Mouse (Mus musculus): Measurements from ENCODE around the gene Ankrd39. TPM values are rescaled to one million over a fixed set of nuclear protein-coding genes. Genes with fewer than 3 reads are reported as not detected.

Gene Ankrd39
- polyA plus RNA-seq, 1 experiment from 2014 or later: 1.6 TPM

DNA sequence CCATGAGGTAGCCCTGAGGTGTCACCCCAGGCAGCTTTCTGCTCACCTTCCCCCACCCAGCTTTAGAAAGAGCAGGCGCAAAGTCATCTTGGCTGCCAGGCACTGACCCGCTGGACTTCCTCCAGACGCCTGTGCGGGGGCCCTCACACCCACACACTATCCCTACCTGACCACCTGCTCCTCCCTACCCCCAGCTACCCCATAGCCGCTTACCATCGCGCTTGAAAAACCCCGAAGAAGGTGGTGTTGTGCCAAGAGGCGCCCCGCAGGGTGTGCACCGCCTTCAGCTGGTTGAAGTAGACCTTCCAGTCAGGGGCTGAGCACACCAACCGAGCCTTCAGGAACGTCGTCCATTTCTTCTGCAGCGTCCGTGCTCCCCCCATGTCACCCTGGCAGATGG, 5.3 kb upstream of the Ankrd39 start:
- WGBS (ENCODE audit: missing documents): 76% methylated on average over 16 of the region's 16 CpGs
- Histone ChIP-seq H3K79me2 (ENCODE audit: inconsistent target) (no peaks in the 10 kb centered on the region), H3K36me3 (ENCODE audit: inconsistent target) (peaks cover 22% of the 10 kb centered on the region; the same call in 1 of the 2 replicates), H3K27ac (no peak overlapping the region), H3K4me3 (ENCODE audit: inconsistent target) (no peak overlapping the region)

GRCm38 (mm10) chr1:36551904-36552303, 4.7 kb upstream of the Ankrd39 start:
- no peak overlapping the region for H3K27ac ChIP-seq
- H3K36me3 ChIP-seq (ENCODE audit: inconsistent target): peaks cover 22% of the 10 kb centered on the region; the same call in 1 of the 2 replicates
- H3K79me2 ChIP-seq (ENCODE audit: inconsistent target): no peaks in the 10 kb centered on the region
- H3K4me3 ChIP-seq (ENCODE audit: inconsistent target): no peak overlapping the region
- WGBS (ENCODE audit: missing documents): 92% methylated on average over 17 of the region's 17 CpGs

DNA sequence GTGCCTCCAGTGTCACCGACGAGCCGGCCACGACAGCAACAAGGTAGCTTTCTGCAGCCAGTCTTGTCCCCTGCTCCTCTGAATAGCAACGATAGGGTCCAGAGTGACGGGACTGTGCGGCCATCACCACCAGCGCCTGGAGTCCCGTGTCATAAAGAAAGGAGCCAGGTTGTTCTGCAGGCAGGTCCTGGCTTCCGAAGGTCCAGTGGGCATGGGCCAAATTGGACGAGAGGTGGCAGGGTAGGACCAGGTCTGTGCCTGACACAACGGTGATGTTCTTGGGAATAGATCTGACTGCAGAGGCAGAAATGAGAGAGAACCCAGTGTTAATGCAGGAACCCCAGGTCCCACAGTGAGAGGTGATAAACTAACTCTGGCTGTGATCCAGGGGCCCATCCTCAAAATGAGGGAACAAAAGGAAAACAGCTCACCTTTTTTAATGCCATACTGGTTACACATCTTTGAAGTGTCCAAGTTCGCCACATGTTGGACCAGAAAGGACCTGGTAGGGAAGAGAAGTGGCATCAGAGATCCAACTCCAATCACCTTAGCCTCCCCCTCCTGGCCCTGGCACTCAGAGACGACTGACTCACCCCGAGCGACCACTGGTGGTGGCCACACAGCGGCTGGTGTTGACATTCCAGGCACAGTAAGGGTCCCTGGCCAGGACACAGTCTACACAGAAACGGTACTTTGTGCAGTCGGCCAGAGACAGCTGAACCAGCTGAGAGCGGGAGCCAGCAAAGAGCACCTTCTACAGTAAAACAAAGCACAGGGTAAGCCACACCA, 3.0 kb upstream of the Ankrd39 start:
- 93% methylated on average over 20 of the region's 20 CpGs for whole genome bisulfite sequencing (ENCODE audit: missing documents)
- H3K27ac ChIP-seq: no peak overlapping the region
- H3K36me3 ChIP-seq (ENCODE audit: inconsistent target): peaks cover 22% of the 10 kb centered on the region; the same call in 1 of the 2 replicates
- H3K4me3 ChIP-seq (ENCODE audit: inconsistent target): no peak overlapping the region
- H3K79me2 ChIP-seq (ENCODE audit: inconsistent target): peaks cover 14% of the 10 kb centered on the region; the same call in 1 of the 2 replicates

DNA sequence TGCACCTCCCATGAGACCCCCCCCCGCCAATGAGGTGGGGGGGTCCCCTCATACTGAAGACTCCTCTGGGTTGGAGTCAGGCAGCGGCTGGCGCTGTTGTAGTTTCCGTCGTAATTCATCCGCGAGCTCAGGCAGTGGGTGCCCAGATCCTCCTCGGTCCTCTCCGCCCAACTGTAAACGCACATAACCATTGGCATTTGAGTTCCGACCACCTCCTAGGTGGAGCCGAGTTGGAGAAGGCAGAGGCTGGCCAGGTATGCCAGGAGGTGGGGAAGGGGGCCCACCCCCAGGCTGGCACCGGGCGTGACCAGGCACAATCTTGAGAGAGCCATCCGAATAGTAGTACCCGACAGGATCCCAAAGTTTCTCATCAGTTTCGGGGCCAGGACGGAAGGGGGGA, 2.2 kb upstream of the Ankrd39 start:
- peaks cover 22% of the 10 kb centered on the region; the same call in 1 of the 2 replicates for H3K36me3 ChIP-seq (ENCODE audit: inconsistent target)
- WGBS (ENCODE audit: missing documents): 92% methylated on average over 17 of the region's 18 CpGs

GRCm38 (mm10) chr1:36548771-36549170, 1.5 kb upstream of the Ankrd39 start:
- 91% methylated on average over 6 of the region's 8 CpGs for WGBS (ENCODE audit: missing documents)
- peaks cover 22% of the 10 kb centered on the region; the same call in 1 of the 2 replicates for H3K36me3 ChIP-seq (ENCODE audit: inconsistent target)
- no peak overlapping the region for H3K4me3 ChIP-seq (ENCODE audit: inconsistent target)
- H3K79me2 ChIP-seq (ENCODE audit: inconsistent target): peaks cover 16% of the 10 kb centered on the region; the same call in 1 of the 2 replicates
- no peak overlapping the region for H3K27ac ChIP-seq

More for the DNA sequence above, 2.2 kb upstream of the Ankrd39 start:
- Histone ChIP-seq H3K79me2 (ENCODE audit: inconsistent target) (peaks cover 16% of the 10 kb centered on the region; the same call in 1 of the 2 replicates), H3K4me3 (ENCODE audit: inconsistent target) (no peak overlapping the region), H3K27ac (no peak overlapping the region)

DNA sequence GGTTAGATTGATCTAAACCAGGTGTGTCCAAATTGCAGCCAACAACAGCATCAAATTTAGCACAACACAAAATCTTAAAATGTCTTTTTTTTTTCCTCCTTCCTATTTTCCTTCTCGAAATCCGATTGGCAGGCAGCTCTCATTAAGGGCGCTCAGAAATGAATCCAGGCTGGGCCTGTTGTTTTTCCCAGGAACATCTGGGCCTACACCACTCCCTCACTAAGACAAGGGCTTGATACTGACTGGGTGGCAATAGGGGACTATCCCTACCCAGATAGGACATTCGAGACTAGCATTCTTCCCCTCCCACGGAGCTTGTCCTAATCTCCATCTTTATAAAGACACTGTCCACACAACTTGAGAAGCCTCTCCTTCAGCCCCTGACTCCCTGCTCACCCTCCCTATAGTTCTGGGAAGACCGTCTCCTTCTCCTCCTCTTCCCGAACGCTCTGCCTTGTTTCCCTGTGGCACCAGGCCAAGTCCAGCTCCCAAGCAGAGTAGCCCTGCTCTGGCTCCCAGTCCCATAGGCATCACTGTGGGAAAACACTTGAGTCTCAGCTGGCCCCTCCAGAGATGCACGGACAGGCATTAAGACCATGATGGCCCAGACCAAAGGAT, 845 bp upstream of the Ankrd39 start:
- Histone ChIP-seq H3K27ac (no peak overlapping the region), H3K79me2 (ENCODE audit: inconsistent target) (peaks cover 16% of the 10 kb centered on the region; the same call in 1 of the 2 replicates), H3K4me3 (ENCODE audit: inconsistent target) (no peak overlapping the region), H3K36me3 (ENCODE audit: inconsistent target) (peaks cover 18% of the 10 kb centered on the region; the same call in 1 of the 2 replicates)
- WGBS (ENCODE audit: missing documents): 90% methylated on average over 9 of the region's 9 CpGs

DNA sequence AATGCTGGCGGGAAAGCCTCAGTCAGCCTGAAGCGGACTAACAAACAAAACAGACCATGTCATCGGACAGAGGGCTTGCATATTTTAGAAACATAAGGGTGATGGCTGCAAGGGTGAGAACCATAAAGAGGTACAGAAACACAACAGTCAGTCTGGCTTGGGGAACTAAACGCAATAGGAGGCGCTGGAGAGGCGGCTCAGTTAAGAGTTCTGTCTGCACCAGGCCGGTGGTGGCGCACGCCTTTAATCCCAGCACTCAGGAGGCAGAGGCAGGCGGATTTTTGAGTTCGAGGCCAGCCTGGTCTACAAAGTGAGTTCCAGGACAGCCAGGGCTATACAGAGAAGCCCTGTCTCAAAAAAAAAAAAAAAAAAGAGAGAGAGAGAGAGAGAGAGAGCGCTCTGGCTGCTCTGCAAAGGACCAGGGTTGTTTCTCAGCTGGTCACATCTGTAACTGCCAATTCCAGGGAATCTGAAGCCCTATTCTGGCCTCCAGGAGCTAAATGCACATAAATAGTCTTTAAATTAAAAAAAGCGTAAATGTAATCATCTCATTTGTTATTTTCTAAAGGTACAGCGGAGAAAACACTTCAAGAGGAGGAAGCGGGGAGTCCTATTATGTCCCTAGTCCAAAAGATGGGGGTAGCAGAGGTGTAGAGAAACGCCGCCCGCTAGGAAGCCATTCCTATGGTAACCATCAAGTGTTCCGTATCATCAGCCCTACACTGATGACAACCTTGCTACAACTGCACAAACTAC, 1.2 kb downstream of the Ankrd39 start:
- H3K79me2 ChIP-seq (ENCODE audit: inconsistent target): peaks cover 16% of the 10 kb centered on the region; the same call in 1 of the 2 replicates
- 62% methylated on average over 12 of the region's 19 CpGs for WGBS (ENCODE audit: missing documents)
- H3K27ac ChIP-seq: no peak overlapping the region
- H3K36me3 ChIP-seq (ENCODE audit: inconsistent target): peaks cover 7% of the 10 kb centered on the region; the same call in 1 of the 2 replicates
- peak overlapping the region; percentile 69 for H3K4me3 ChIP-seq (ENCODE audit: inconsistent target)

DNA sequence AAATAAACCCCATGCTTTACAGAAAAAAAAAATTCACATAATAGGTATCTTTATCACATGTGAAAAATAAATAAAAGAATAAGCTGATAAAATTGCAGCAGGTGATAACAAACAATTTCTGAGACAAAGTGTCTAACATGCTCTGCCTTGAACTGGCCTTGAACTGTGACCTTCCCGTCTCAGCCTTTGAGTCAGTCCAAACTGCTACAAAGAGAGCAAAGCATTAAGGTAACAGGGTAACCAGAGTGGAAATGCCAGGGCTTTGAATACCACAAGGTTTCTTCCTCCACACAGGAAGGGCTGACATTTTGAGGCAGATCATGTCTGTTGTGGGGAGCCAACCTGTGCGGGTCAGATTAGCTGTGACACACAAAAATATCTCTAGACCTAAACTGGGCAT, 1.9 kb downstream of the Ankrd39 start:
- H3K4me3 ChIP-seq (ENCODE audit: inconsistent target): no peak overlapping the region
- peaks cover 12% of the 10 kb centered on the region; the same call in 1 of the 2 replicates for H3K36me3 ChIP-seq (ENCODE audit: inconsistent target)
- H3K79me2 ChIP-seq (ENCODE audit: inconsistent target): peaks cover 16% of the 10 kb centered on the region; the same call in 1 of the 2 replicates
- no peak overlapping the region for H3K27ac ChIP-seq
- 72% methylated on average over 2 of the region's 2 CpGs for WGBS (ENCODE audit: missing documents)

GRCm38 (mm10) chr1:36542925-36543324, 4.3 kb downstream of the Ankrd39 start:
- Histone ChIP-seq H3K27ac (no peak overlapping the region), H3K36me3 (ENCODE audit: inconsistent target) (peaks cover 28% of the 10 kb centered on the region)
- WGBS (ENCODE audit: missing documents): 92% methylated on average over 8 of the region's 9 CpGs

DNA sequence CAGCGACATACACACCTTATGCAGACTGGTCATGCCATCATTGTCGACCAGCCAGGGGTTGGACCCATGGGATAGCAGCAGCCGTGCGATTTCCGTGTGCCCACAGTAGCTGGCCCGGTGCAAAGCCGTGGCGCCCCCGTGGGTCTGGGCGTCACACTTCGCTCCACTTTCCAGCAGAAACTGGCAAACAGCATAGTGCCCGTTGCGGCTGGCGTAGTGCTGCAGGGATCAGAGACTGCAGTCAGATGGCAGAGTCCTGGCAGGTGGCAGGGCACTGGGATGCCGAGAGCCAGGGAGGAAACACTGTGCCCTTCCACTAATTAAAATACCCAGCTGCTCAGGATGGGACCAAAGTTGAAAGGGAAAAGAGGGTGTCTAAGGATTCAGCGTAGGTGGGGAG, 5.4 kb downstream of the Ankrd39 start:
- Histone ChIP-seq H3K36me3 (ENCODE audit: inconsistent target) (peaks cover 28% of the 10 kb centered on the region), H3K27ac (no peak overlapping the region), H3K4me3 (ENCODE audit: inconsistent target) (no peak overlapping the region), H3K79me2 (ENCODE audit: inconsistent target) (peaks cover 16% of the 10 kb centered on the region; the same call in 1 of the 2 replicates)
- 95% methylated on average over 16 of the region's 16 CpGs for WGBS (ENCODE audit: missing documents)

More at GRCm38 (mm10) chr1:36542925-36543324, 4.3 kb downstream of the Ankrd39 start:
- Histone ChIP-seq H3K4me3 (ENCODE audit: inconsistent target) (no peak overlapping the region), H3K79me2 (ENCODE audit: inconsistent target) (peaks cover 16% of the 10 kb centered on the region; the same call in 1 of the 2 replicates)

DNA sequence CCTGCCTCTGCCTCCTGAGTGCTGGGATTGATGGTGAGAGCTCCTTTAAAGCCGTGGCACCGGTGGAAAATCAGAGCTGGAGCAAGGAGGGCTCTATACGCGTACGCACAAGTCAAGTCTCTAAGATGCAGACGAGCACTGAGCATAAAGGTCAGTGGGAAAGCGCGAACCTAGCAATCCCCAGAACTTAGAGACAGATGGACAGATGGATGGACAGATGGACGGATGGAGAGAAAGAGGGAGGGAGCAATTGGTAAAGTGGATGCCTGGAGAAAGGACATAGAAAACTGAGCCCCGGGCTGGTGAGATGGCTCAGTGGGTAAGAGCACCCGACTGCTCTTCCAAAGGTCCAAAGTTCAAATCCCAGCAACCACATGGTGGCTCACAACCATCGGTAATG, 6.4 kb downstream of the Ankrd39 start:
- peaks cover 28% of the 10 kb centered on the region for H3K36me3 ChIP-seq (ENCODE audit: inconsistent target)

GRCm38 (mm10) chr1:36540132-36540531, 7.1 kb downstream of the Ankrd39 start:
- Histone ChIP-seq H3K4me3 (ENCODE audit: inconsistent target) (no peak overlapping the region), H3K79me2 (ENCODE audit: inconsistent target) (peaks cover under 1% of the 10 kb centered on the region; the same call in 1 of the 2 replicates), H3K27ac (no peak overlapping the region), H3K36me3 (ENCODE audit: inconsistent target) (peaks cover 28% of the 10 kb centered on the region)
- 93% methylated on average over 11 of the region's 11 CpGs for WGBS (ENCODE audit: missing documents)

More for the DNA sequence above, 6.4 kb downstream of the Ankrd39 start:
- Histone ChIP-seq H3K27ac (no peak overlapping the region), H3K4me3 (ENCODE audit: inconsistent target) (no peak overlapping the region), H3K79me2 (ENCODE audit: inconsistent target) (peaks cover 8% of the 10 kb centered on the region; the same call in 1 of the 2 replicates)
- WGBS (ENCODE audit: missing documents): 99% methylated on average over 11 of the region's 12 CpGs

DNA sequence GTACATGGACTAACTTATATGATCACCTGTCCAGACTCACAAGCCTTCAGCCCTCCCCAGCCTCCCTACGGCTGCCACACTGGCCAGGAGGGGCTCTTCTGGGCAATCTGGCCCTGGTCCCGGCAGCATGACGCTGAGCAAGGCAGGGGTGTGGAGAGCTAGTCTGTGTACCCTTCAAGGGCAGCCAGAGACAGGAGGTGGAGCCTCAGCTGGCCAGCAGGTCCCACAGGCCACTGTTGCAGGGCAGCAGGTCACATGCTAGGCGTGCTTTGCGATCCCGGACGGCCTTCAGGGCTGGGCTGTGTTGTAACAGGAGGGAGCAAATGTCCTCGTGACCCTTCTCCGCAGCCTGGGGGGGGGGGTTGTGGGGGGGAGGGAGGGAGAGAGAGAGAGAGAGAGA, 8.1 kb downstream of the Ankrd39 start, which contains the start of gene Gm42417:
Gm42417 (minus strand) TSS at position 244 of the 400 bp plus-strand sequence.
- 94% methylated on average over 7 of the region's 9 CpGs for WGBS (ENCODE audit: missing documents)
- Histone ChIP-seq H3K79me2 (ENCODE audit: inconsistent target) (no peaks in the 10 kb centered on the region), H3K4me3 (ENCODE audit: inconsistent target) (no peak within 1 kb of the TSS), H3K27ac (no peak within 1 kb of the TSS), H3K36me3 (ENCODE audit: inconsistent target) (peaks cover 28% of the 10 kb centered on the region)

DNA sequence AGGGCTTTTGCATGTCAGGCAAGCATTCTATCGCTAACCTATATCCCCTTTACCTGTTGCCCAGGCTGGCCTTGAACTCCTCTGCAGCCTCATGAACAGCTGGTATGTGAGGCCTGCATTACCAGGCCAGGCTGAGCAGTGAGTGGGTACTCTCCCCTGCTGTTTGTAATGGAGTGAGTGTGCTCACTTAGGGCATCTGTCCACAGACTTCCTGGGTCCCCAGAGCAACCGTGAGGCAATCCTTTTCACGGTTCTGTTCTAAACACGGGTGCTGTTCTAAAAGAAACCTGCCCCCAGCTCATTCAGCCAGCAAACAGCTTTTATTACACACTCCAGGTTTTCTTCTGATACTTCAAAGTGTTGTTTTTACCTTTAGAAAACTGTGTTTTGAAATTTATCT, 8.5 kb downstream of the Ankrd39 start:
- Histone ChIP-seq H3K79me2 (ENCODE audit: inconsistent target) (no peaks in the 10 kb centered on the region), H3K27ac (no peak overlapping the region), H3K36me3 (ENCODE audit: inconsistent target) (peaks cover 28% of the 10 kb centered on the region), H3K4me3 (ENCODE audit: inconsistent target) (no peak overlapping the region)
- WGBS (ENCODE audit: missing documents): 76% methylated on average over 4 of the region's 4 CpGs

Measured in macrophage (primary cell).